Mouse (Mus musculus): ENCODE measurements around the gene Ucn.

DNA sequence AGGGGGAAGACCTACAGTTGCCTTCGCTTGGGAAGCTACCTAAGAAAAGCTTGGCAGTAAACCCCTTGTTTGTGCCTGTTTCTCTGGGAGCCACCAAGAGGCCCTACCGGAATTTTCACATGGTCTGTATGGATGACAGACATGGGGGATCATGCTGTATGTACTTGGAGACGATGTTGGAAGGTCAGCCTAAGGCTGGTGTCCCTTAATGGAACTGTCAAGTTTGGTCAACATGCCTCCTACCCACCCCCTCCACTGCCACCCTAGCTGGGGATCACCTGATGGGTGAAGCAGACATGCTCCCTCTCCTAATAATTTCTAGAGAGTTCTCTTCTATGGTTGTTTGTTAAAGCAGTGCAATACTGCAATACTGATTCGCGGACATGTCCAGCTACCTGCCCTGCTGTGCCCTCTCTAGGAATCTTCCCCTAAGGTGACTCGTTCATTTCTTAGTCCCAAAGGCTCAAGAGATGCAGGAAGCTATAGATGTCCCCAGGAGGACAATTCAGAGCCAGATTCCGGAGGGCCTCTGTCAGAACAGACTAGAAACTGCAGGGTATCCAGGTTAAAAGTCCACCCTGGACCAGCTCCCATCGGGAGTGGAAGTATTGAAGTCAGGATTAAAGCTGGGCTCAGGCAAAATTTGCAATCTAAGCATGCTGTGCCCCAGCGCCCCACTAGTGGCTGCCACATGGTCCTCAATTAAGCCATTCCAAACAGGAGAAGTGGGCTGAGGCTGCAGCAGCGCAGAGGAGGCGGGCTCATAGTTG is 42.7 kb downstream of the Ucn start:
- no peak for TF ChIP-seq NANOG (IDR thresholded peaks at IDR 0.05; ENCODE audit: borderline replicate concordance, low read length)
- TF ChIP-seq CTCF (conservative IDR thresholded peaks at IDR 0.05; ENCODE audit: low read length), result no peak

All from E14TG2a.4 (cell line).